Mouse (Mus musculus): ENCODE results near the gene Cyp2e1. TPM values are rescaled to one million over a fixed set of nuclear protein-coding genes. Genes with fewer than 3 reads are reported as not detected.

The Cyp2e1 gene
- polyA plus RNA-seq (2012; rRNA removed), result 8.3 and 9.5 TPM in 2 replicates

GRCm38 (mm10) chr7:140763447-140764020 is at the start of gene Cyp2e1:
Gene Cyp2e1 (plus strand): TSS chr7:140763739.

DNA sequence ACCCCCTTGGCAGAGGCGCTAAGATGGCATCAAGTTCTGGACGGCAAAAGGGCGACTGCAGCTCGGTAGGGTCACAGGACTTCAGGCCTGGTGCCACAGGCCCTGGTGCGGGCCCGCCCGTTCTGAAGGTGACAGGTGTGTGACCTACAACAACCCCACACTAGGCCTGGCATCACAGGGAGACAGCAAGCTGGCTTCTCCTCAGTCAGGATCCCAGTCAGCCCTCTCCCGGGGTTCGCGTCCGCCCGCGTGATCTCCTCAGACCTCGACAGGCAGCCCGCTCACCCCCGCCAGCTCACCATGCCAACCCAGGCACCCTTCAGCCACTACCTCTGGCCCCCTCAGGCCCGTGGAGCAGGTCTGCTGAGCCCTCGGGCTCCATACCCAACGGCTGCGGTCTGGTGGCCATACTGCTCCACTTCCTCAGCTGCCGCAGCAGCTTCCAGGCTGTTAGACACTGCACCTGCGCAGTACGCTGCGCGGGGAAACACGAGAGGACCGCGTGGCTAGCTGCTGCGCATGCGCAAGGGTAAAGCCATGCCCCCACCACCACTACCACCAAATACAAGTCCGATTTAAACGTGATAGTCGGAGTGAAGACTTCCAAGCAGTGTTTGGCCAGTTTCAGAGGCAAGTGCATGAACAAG is 24.0 kb downstream of the Cyp2e1 start, which contains the start of gene Syce1:
Gene Syce1 (minus strand): TSS at position 447 of the 647 bp plus-strand sequence.

GRCm38 (mm10) chr7:140821653-140822329 is 58.3 kb downstream of the Cyp2e1 start, which contains the start of gene Zfp941:
Gene Zfp941 (minus strand): TSS chr7:140822178.

Other genes with a start within 250 kb of the Cyp2e1 start
- gene Olfr538, start 195.9 kb upstream of the Cyp2e1 start, polyA plus RNA-seq (2012; rRNA removed), result not detected in 2 replicates
- gene Olfr46, start 162.5 kb upstream of the Cyp2e1 start, polyA plus RNA-seq (2012; rRNA removed), result not detected in 2 replicates
- not detected in 2 replicates for gene Olfr61, start 134.8 kb upstream of the Cyp2e1 start, polyA plus RNA-seq (2012; rRNA removed)
- gene Olfr53, start 117.3 kb upstream of the Cyp2e1 start, polyA plus RNA-seq (2012; rRNA removed), result not detected in 2 replicates
- gene Olfr539, start 103.8 kb upstream of the Cyp2e1 start, polyA plus RNA-seq (2012; rRNA removed), result not detected in 2 replicates
- gene Olfr45, start 81.8 kb upstream of the Cyp2e1 start, polyA plus RNA-seq (2012; rRNA removed), result not detected in 2 replicates
- not detected in 2 replicates for gene Olfr541, start 66.5 kb upstream of the Cyp2e1 start, polyA plus RNA-seq (2012; rRNA removed)
- gene Syce1, start 24.1 kb downstream of the Cyp2e1 start, polyA plus RNA-seq (2012; rRNA removed), result 0.14 and 0.26 TPM in 2 replicates
- 0.12 and 0.23 TPM in 2 replicates for gene Zfp941, start 58.4 kb downstream of the Cyp2e1 start, polyA plus RNA-seq (2012; rRNA removed)
- gene Urah, start 71.3 kb downstream of the Cyp2e1 start, polyA plus RNA-seq (2012; rRNA removed), result 22.0 and 24.3 TPM in 2 replicates
- gene Scgb1c1, start 81.8 kb downstream of the Cyp2e1 start, polyA plus RNA-seq (2012; rRNA removed), result 5.0 and 5.1 TPM in 2 replicates
- 0.28 and 0.41 TPM in 2 replicates for gene Odf3, start 84.1 kb downstream of the Cyp2e1 start, polyA plus RNA-seq (2012; rRNA removed)
- not detected in 2 replicates for gene Gm45785, start 92.6 kb downstream of the Cyp2e1 start, polyA plus RNA-seq (2012; rRNA removed)
- 136 and 146 TPM in 2 replicates for gene Ric8a, start 93.2 kb downstream of the Cyp2e1 start, polyA plus RNA-seq (2012; rRNA removed)
- 27.1 and 32.9 TPM in 2 replicates for gene Bet1l, start 93.8 kb downstream of the Cyp2e1 start, polyA plus RNA-seq (2012; rRNA removed)
- 62.6 and 66.1 TPM in 2 replicates for gene Psmd13, start 118.2 kb downstream of the Cyp2e1 start, polyA plus RNA-seq (2012; rRNA removed)
- 31.6 and 44.1 TPM in 2 replicates for gene Sirt3, start 118.6 kb downstream of the Cyp2e1 start, polyA plus RNA-seq (2012; rRNA removed)
- 4.1 and 5.5 TPM in 2 replicates for gene Cox8b, start 136.7 kb downstream of the Cyp2e1 start, polyA plus RNA-seq (2012; rRNA removed)
- 1.4 and 1.6 TPM in 2 replicates for gene Nlrp6, start 157.2 kb downstream of the Cyp2e1 start, polyA plus RNA-seq (2012; rRNA removed)
- gene Pgghg, start 177.7 kb downstream of the Cyp2e1 start, polyA plus RNA-seq (2012; rRNA removed), result 61.1 and 72.6 TPM in 2 replicates
- gene Ifitm5, start 186.6 kb downstream of the Cyp2e1 start, polyA plus RNA-seq (2012; rRNA removed), result 2.4 and 4.1 TPM in 2 replicates
- 0.60 TPM in 1 of 2 replicates, not detected in the other for gene Gm45717, start 192.2 kb downstream of the Cyp2e1 start, polyA plus RNA-seq (2012; rRNA removed)
- 1,395 and 2,043 TPM in 2 replicates for gene Ifitm2, start 192.2 kb downstream of the Cyp2e1 start, polyA plus RNA-seq (2012; rRNA removed)
- 658 and 1,418 TPM in 2 replicates for gene Ifitm1, start 203.5 kb downstream of the Cyp2e1 start, polyA plus RNA-seq (2012; rRNA removed)
- 378 and 768 TPM in 2 replicates for gene Ifitm3, start 247.0 kb downstream of the Cyp2e1 start, polyA plus RNA-seq (2012; rRNA removed)

Data from ovary, adult 2 months (tissue).